Mouse (Mus musculus) CH12.LX (cell line): Measurements from ENCODE around the gene Best3. TPM values are rescaled to one million over a fixed set of nuclear protein-coding genes. Genes with fewer than 3 reads are reported as not detected.

Experiments
- DNase-seq: peaks from one replicate; pipeline ENCODE4 v3.0.0-alpha.2; 2013; ENCODE audit errors: extremely low read depth
- H3K27ac ChIP-seq: 2 replicates; pipeline ENCODE4 v1.5.1; 2012; ENCODE audit warnings: low read depth, mild to moderate bottlenecking, control low read depth, moderate library complexity; ENCODE audit not compliant: insufficient read depth
- H3K27me3 ChIP-seq: replicated peaks from 2 replicates; pipeline ENCODE3; 2012; ENCODE audit warnings: inconsistent platforms
- H3K36me3 ChIP-seq, 2 experiments: replicated peaks in 1 of 2; 2 replicates each; pipeline versions ENCODE3 to v1.6.1; 2012; ENCODE audit warnings: inconsistent platforms in 1 of 2, low read length in 1 of 2, mild to moderate bottlenecking in 1 of 2, mixed read lengths in 1 of 2, moderate library complexity in 1 of 2; ENCODE audit not compliant: control insufficient read depth in 1 of 2, insufficient read depth in 1 of 2
- H3K4me1 ChIP-seq, 2 experiments: 2 replicates each; pipeline ENCODE4 v1.6.1; 2012; ENCODE audit warnings: inconsistent platforms in 1 of 2, moderate library complexity in 1 of 2; ENCODE audit not compliant: insufficient read depth in 2 of 2, control insufficient read depth in 1 of 2
- H3K4me2 ChIP-seq: 2 replicates; pipeline ENCODE4 v1.6.1; 2012; ENCODE audit warnings: low read depth, mild to moderate bottlenecking, control low read depth; ENCODE audit not compliant: poor library complexity, insufficient read depth, severe bottlenecking
- H3K4me3 ChIP-seq, 3 experiments: fragments of 150-350 bp in 1 of 3; sonication (generic) in 1 of 3; replicated peaks in 1 of 3; 2 replicates each; pipeline versions ENCODE3 to v1.5.1; 2011 to 2012; ENCODE audit warnings: low read depth in 2 of 3, low read length in 2 of 3, mild to moderate bottlenecking in 2 of 3, moderate library complexity in 2 of 3, control low read depth in 1 of 3, improper control_type of control experiment in 1 of 3, inconsistent platforms in 1 of 3, mixed read lengths in 1 of 3; ENCODE audit not compliant: poor library complexity in 1 of 3
- H3K79me2 ChIP-seq: replicated peaks from 2 replicates; pipeline ENCODE4 v1.6.1; 2012; ENCODE audit warnings: mild to moderate bottlenecking, moderate library complexity; ENCODE audit not compliant: control insufficient read depth, poor library complexity, insufficient read depth, severe bottlenecking; ENCODE audit errors: extremely low read depth
- H3K9ac ChIP-seq: 2 replicates; pipeline ENCODE4 v1.6.1; 2012; ENCODE audit warnings: low read depth, mild to moderate bottlenecking, control low read depth, moderate library complexity; ENCODE audit not compliant: insufficient read depth
- H3K9me3 ChIP-seq: replicated peaks from 2 replicates; pipeline ENCODE3; 2012; ENCODE audit warnings: low read length, inconsistent platforms, mixed read lengths
- BHLHE40 ChIP-seq: IDR thresholded peaks from 2 replicates; pipeline ENCODE4 v1.6.1; 2011; ENCODE audit warnings: mild to moderate bottlenecking, low read depth, low read length, improper control_type of control experiment
- CHD2 ChIP-seq: IDR thresholded peaks from 2 replicates; pipeline ENCODE4 v1.6.1; 2011; ENCODE audit warnings: low read length, improper control_type of control experiment
- CTCF ChIP-seq, 2 experiments: IDR thresholded peaks in 1 of 2; conservative IDR thresholded peaks in 1 of 2; 2 replicates each; pipeline ENCODE4 v1.5.1; 2011 to 2012; ENCODE audit warnings: low read depth in 2 of 2, low read length in 2 of 2, improper control_type of control experiment in 1 of 2, inconsistent platforms in 1 of 2, mild to moderate bottlenecking in 1 of 2, moderate library complexity in 1 of 2
- E2F4 ChIP-seq: IDR thresholded peaks from 2 replicates; pipeline ENCODE4 v1.6.1; 2011; ENCODE audit warnings: low read depth, low read length, improper control_type of control experiment; ENCODE audit not compliant: insufficient replicate concordance
- ETS1 ChIP-seq: conservative IDR thresholded peaks from 2 replicates; pipeline ENCODE4 v1.6.1; 2012; ENCODE audit warnings: low read depth, mild to moderate bottlenecking, inconsistent platforms, low read length, improper control_type of control experiment, moderate library complexity
- HCFC1 ChIP-seq: IDR thresholded peaks from 2 replicates; pipeline ENCODE4 v1.6.1; 2012; ENCODE audit warnings: low read depth, mild to moderate bottlenecking, inconsistent platforms, low read length, improper control_type of control experiment
- IRF4 ChIP-seq: IDR thresholded peaks from 2 replicates; pipeline ENCODE4 v1.6.1; 2014; ENCODE audit warnings: low read depth, mild to moderate bottlenecking, inconsistent platforms, low read length, improper control_type of control experiment
- KAT2A ChIP-seq: IDR thresholded peaks from 2 replicates; pipeline ENCODE4 v1.6.1; 2012; ENCODE audit warnings: low read length, improper control_type of control experiment, inconsistent platforms; ENCODE audit not compliant: insufficient replicate concordance
- MAZ ChIP-seq: IDR thresholded peaks from 2 replicates; pipeline ENCODE4 v1.6.1; 2012; ENCODE audit warnings: low read depth, mild to moderate bottlenecking, inconsistent platforms, low read length, improper control_type of control experiment, moderate library complexity
- MYC ChIP-seq: IDR thresholded peaks from 2 replicates; pipeline ENCODE4 v1.6.1; 2011; ENCODE audit warnings: low read depth, mild to moderate bottlenecking, improper control_type of control experiment, low read length
- NELFE ChIP-seq: IDR thresholded peaks from 2 replicates; pipeline ENCODE4 v1.6.1; 2011; ENCODE audit warnings: low read depth, low read length, improper control_type of control experiment
- NRF1 ChIP-seq: IDR thresholded peaks from 2 replicates; pipeline ENCODE4 v1.6.1; 2014; ENCODE audit warnings: low read depth, mild to moderate bottlenecking, inconsistent platforms, low read length, improper control_type of control experiment, moderate library complexity
- POLR2A ChIP-seq: IDR thresholded peaks from 2 replicates; pipeline ENCODE4 v1.6.1; 2011; ENCODE audit warnings: low read depth, mild to moderate bottlenecking, improper control_type of control experiment, low read length
- RAD21 ChIP-seq: IDR thresholded peaks from 2 replicates; pipeline ENCODE4 v1.6.1; 2011; ENCODE audit warnings: low read depth, mild to moderate bottlenecking, low read length, improper control_type of control experiment, moderate library complexity
- SIN3A ChIP-seq: IDR thresholded peaks from 2 replicates; pipeline ENCODE4 v1.6.1; 2012; ENCODE audit warnings: low read length, improper control_type of control experiment, inconsistent platforms
- SMC3 ChIP-seq: IDR thresholded peaks from 2 replicates; pipeline ENCODE4 v1.6.1; 2011; ENCODE audit warnings: low read depth, low read length, improper control_type of control experiment
- UBTF ChIP-seq: IDR thresholded peaks from 2 replicates; pipeline ENCODE4 v1.6.1; 2012; ENCODE audit warnings: low read depth, mild to moderate bottlenecking, inconsistent platforms, low read length, improper control_type of control experiment, moderate library complexity
- USF1 ChIP-seq: IDR thresholded peaks from 2 replicates; pipeline ENCODE4 v1.6.1; 2014; ENCODE audit warnings: low read depth, mild to moderate bottlenecking, inconsistent platforms, low read length, improper control_type of control experiment
- USF2 ChIP-seq: conservative IDR thresholded peaks from 2 replicates; pipeline ENCODE4 v1.6.1; 2011; ENCODE audit warnings: low read depth, low read length, improper control_type of control experiment
- ZC3H11A ChIP-seq: IDR thresholded peaks from 2 replicates; pipeline ENCODE4 v1.6.1; 2012; ENCODE audit warnings: low read depth, mild to moderate bottlenecking, inconsistent platforms, low read length, improper control_type of control experiment
- ZMIZ1 ChIP-seq: IDR thresholded peaks from 2 replicates; pipeline ENCODE4 v1.6.1; 2012; ENCODE audit warnings: low read depth, mild to moderate bottlenecking, inconsistent platforms, low read length, improper control_type of control experiment
- dilution Hi-C: fragments of 300-500 bp; cut with MboI; formaldehyde crosslinking; loops from 2 replicates; pipeline ENCODE4 v1.14.3; 2020; ENCODE audit warnings: low sequenced_read_pairs; ENCODE audit not compliant: extremely low pct_unique_long_range_greater_than_20kb, extremely low pct_ligation_motif_present
- in situ Hi-C: fragments of 300-500 bp; cut with MboI; formaldehyde crosslinking; loops from 3 replicates; pipeline ENCODE4 v1.14.3; 2019; ENCODE audit warnings: low sequenced_read_pairs, low pct_ligation_motif_present, low pct_unique_long_range_greater_than_20kb, mixed read lengths
- polyA plus RNA-seq: library from polyadenylated mRNA; unstranded; fragments of >175 nt; gene quantifications from 2 replicates; pipeline ENCODE4 v1.2.1, GENCODE M21; 2012; ENCODE audit warnings: low read depth; ENCODE audit not compliant: insufficient read length
- total RNA-seq, 2 experiments: library from RNA; depleted of rRNA; stranded (reverse); fragments of 300-350 nt in 1 of 2; fragments of >200 nt in 1 of 2; gene quantifications; 2 replicates each; pipeline ENCODE4 v1.2.3; 2012 to 2014

Gene Best3
- total and polyA plus RNA-seq, 3 experiments = not detected

DNA sequence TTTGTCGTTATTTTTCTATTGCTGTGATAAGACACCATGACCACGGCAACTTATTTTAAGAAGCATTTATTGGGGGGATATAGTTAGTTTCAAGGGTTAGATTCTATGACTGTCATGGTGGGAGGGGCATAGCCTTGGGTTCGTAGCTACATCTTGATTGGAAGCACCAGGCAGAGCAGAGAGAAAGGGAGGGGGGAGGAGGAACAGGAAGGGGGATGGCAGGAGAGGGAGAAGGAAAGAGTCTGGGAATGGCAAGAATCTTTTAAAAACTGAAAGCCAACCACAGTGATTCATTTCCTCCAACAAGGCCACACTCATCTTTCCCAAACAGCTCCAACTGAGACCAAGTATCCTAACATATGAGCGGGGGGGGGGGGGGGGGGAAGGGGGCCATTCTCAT lies 3.6 kb upstream of the Best3 start:
- Histone ChIP-seq H3K9ac (no peak overlapping the region), H3K36me3 (no peaks in the 10 kb centered on the region), H3K4me1 (no peaks in the 10 kb centered on the region), H3K79me2 (no peaks in the 10 kb centered on the region), H3K4me3 (no peak overlapping the region), H3K9me3 (no peaks in the 10 kb centered on the region), H3K27me3 (no peaks in the 10 kb centered on the region), H3K27ac (no peak overlapping the region), H3K4me2 (no peak overlapping the region)
- in situ Hi-C loops (no loop called here), dilution Hi-C loops (no loop called here)
- no peak for TF ChIP-seq USF2
- no peak for TF ChIP-seq SIN3A
- no peak for DNase-seq

DNA sequence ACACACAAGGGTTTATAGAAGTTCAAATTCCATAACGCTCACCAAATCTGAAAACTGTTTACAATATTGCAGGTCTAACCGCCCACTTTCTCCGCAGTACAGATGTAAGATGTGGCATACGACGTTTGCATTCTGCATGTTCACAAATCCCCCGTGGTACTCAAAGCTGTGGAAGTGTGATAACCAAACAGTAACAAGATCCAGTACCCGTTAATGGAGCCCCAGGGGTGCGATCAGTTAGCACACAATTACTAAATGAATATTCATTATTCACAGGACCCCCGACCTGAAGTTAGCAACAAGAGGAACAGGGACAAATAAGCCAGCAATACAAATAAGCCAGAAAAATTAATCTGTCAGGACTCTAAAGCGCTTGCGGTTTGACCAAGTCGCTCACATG lies 1.3 kb upstream of the Best3 start:
- Histone ChIP-seq H3K4me1 (no peaks in the 10 kb centered on the region), H3K4me2 (no peak overlapping the region), H3K27me3 (no peaks in the 10 kb centered on the region), H3K9ac (no peak overlapping the region), H3K79me2 (no peaks in the 10 kb centered on the region), H3K9me3 (no peaks in the 10 kb centered on the region), H3K4me3 (no peak overlapping the region), H3K27ac (no peak overlapping the region), H3K36me3 (no peaks in the 10 kb centered on the region)
- dilution Hi-C loops = no loop called here
- TF ChIP-seq ZMIZ1 (no peak), MAZ (no peak), E2F4 (no peak), BHLHE40 (no peak), CHD2 (no peak), ETS1 (no peak), SMC3 (no peak), USF1 (no peak), NRF1 (no peak), HCFC1 (no peak), IRF4 (no peak), KAT2A (no peak), UBTF (no peak), NELFE (no peak), POLR2A (no peak), MYC (no peak), ZC3H11A (no peak), SIN3A (no peak), CTCF (conservative IDR thresholded peaks at IDR 0.05 in 1 of 2, IDR thresholded peaks at IDR 0.05 in 1 of 2; ENCODE audit: low read depth in 2 of 2, low read length in 2 of 2) (no peak), RAD21 (no peak)
- in situ Hi-C loops = no loop called here
- DNase-seq = no peak
